Mouse (Mus musculus) megakaryocyte-erythroid progenitor cell, adult 5-6 weeks (primary cell): ENCODE measurements at regions not wholly inside any gene's neighbourhood (a gene's known extent, or its start where the extent isn't known, plus 50 kb on each side); places are given as distances from the start of the nearest gene placed in this dataset.

Source experiments
- ATAC-seq: replicated peaks from 2 replicates; pipeline ENCODE4 v1.8.0; 2016; ENCODE audit warnings: mild to moderate bottlenecking, inconsistent platforms; ENCODE audit not compliant: severe bottlenecking, poor library complexity, low FRiP score, low TSS enrichment

DNA sequence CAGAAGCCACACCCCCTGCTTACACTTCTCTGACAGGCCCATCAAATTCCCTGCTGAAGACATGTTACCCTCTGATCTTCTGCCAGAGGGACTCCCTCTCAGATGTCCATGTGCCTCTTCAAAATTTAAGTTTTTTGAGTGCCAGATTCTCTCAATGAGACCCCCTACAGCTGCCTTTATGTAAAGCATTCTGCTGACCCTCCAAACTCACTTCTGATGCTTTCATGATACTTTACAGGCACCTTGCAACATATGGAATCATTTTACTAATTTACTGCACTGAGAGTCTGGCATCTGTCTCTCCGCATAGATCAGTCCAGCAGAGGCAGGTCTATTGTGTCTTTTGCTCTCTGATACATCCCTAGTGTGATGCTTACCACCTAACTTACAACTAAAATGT, 601.4 kb upstream of the Camk1g start:
- ATAC-seq: no peak

DNA sequence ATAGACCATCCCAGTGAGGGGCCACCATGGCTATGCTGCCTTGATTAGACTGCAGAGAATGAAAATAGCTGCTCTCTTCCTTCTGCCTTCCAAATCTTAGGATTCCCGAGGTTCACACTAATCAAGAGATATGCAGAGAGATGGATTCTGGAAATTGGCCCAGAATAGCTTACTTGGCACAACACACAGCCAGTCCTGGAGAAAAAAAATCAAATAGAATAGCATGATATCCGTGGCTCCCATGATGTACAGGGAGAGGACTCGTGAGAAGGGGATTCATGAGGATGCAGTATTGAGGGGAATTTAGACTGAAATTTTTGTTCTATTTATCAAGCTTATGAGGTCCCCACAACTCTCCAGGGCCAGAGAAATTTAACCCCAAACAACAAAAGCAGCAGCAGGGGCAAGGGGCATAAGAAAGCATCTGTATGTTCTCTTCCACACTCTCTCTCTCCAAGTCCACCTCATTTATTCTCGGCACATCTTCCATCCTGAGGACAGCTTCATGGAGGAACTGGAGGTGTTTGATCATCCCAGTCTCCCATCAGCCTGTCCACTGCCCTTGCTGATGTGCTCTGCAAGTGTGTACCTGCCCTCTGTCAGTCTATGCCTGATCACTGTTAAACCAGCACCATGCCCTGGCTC, 599.3 kb upstream of the Camk1g start:
- no peak for ATAC-seq

DNA sequence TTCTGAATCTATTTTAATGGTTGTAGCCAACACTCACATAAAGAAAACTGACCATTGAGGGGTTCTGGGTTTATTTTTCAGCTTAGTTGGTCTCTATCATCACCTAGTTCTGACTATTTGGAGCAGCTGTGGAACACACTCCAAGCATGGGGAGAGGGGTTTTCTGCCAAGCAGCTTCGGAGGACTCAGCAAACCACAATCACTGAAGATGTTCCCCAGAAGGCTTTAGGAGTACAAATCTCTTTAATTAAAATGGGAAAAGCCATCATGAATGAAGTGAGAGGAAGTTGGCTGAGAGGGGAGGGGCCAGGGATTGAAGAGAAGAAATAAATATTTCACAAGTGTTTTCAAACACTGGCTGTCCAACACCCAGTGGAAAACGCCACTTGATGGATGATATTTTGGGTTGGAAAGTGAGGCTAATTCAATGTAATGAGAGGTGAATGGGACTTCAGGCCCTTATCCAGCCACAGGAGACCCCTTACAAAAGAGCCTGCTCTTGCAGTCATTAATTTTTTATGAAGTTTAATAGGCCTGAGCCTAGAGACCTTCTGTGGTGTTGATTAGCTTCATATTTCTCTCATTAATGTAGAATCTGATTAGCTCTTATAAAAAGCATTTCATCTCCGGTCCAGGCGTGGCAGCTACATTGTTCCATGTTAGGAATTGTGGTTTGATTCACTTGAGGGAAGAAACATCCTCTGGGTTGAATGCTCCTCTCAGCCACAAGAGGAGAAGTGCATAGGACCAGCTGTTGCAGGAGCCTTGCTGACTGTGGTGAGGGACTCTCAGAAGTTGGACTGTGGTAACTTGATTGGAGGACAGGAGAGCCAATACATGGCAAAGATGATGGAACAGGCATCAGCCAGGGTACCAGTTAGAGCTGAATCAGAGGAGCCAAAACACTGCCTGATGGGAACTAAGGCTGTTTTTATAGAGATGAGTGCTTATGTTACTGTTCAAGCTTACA, 598.1 kb upstream of the Camk1g start:
- ATAC-seq: no peak

DNA sequence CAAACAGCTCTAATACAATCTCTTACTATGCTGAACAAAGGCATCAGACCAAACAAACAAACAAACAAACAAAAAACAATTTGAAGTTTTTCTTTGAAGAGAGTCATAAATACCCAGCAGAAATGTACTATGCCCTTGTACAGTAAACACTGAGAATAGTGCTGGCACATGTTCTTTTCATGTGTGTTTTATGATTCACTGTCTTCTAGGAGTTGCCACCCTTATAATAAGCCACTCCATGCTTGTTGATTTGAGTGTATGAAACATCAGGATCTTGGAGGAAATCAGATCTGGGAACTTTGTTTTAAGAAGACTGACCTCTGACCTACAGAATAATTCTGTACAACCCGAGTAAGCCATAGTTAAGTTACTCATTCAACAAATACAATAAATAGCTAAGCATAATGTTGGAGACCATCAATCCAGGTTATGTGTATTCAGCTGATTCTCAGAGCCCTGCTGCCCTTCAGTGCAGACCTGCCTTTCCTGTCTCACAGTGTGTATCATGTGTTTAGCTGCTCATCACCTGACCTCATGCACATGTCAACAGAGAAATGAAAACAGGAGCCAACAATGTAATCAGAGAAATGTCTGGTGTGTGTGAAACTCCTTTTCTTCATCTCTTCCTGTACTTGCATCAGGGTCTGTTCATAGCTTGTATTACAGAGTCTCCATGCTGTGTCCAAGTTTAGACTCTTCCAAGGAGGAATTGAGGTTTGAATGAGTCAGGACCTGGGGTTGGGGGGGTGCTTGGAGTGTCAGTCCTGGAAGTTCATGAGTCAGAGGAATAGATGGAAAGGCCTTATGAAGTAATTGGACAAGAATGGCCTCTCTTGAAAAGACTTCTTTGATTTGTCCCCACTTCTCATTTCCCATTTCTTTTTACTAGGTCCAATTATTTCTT, 596.8 kb upstream of the Camk1g start:
- ATAC-seq: no peak

DNA sequence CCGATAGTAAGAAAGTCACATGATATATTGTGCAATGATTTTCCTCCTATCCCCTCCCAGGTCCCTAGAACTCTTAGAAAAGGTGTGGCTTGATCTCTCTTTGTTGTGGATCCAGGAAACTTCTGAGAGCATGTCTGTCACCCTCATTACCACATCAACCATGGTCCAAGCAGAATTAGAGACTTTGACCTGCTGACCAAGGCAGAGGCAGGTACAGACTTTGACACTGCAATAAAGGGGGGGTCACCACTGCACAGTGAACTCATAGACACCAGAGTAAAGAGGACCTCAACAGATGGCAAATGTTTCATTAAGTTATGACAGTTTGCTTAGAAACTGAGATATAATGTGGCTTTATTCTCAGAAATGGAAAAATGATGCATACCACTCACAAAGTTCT, 595.2 kb upstream of the Camk1g start:
- no peak for ATAC-seq

DNA sequence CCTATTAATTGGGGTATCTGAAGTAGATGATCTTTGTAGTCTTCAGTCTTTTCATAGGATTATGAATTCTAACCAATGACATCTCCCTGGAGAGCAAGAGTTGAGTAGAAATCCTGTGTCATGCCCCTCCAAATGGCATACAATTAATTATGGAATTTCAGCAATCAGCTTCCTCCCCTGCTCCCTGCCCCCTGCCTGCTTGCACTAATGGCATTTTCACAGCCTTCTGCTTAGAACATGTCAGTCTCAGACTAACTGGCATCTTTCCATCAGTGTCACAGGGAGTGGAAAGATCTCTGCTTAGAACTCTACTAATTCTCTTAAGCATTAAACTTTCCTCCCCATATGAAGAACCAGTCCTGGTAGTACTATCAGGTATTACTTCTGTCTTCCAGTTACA, 581.8 kb upstream of the Camk1g start:
- no peak for ATAC-seq

DNA sequence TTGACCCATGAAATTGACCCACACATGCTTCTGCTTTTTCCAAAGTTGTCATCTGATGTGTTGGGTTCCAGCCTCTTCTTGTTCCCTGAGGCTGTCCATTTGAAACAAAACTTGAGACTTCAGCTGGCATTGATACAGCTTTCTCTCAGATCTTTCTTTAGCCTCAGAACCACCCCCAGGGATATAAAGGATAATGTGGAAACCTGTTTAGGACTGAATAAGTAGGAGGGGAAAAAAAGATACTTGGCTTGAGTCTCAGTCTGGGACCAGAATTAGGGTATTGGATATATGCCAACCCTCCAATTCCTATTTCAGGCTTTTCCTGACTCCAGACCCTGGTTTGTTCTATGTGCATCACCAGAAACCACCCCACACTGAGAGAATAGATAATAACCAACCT, 579.7 kb upstream of the Camk1g start:
- no peak for ATAC-seq

DNA sequence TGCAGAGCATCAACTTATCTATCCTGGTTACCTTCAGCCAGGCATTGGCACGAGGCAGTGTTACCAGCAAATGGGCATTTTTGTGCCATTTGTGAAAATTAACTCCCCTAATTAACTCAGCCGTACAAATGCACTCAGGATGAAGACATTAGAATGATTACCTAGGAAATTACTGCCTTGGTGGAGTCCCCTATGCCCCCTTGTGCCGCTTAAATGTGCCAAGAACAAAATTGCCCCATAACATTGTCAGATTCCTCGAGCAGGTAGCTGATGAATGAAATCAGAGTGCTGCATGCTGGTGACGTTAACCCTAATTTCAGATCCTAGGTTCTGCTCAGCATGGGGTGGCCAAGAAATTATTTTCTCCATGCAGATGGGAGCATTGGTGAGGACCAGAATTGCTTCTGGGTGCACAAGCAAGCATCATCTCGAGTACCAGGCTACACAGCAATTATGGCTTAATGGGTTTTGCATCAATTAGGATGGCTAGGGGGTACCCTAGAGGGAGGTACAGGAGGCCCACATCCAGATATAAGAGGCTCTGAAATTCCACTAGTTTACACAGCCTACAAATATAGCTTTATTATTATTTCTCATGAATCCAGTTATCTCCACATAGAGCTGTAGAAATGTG, 577.0 kb upstream of the Camk1g start:
- no peak for ATAC-seq

DNA sequence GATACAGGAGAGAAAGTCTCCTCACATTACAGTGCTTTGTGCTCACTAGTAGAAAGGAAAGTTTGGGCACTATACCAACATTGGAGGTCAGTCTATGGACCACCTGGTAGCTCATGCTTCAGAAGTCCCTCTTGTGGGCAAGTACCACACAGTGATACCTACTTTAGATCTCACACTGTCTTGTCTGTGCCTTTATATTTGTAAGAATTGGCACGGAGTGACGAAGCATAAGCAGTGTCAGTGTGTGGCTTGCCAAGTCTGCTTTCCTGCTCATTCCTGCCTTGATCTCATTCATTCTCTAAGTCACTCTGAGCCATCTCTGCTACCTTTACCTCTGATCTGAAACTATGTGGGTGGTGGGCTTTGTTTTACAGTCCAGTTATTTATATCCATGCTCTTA, 565.9 kb upstream of the Camk1g start:
- no peak for ATAC-seq

DNA sequence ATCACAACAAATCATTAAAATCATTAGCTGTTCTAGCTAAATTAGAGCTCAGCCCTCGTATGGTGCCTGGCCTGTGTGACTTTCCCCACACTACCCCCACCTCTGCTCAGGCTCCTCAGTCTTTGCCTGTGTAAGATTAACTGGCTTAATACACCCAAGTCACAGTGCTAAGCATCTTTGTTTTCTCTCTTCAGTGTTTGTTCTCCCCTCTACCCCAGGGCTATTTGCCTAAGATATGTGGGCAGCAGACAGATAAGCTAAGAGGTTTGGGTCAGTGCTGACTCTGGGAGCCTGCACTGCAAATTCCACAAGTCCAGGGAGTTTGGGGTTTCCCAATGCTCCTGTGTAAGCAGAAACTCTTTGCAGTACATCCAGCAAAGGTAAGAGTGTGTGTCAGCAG, 564.2 kb upstream of the Camk1g start:
- ATAC-seq: no peak

DNA sequence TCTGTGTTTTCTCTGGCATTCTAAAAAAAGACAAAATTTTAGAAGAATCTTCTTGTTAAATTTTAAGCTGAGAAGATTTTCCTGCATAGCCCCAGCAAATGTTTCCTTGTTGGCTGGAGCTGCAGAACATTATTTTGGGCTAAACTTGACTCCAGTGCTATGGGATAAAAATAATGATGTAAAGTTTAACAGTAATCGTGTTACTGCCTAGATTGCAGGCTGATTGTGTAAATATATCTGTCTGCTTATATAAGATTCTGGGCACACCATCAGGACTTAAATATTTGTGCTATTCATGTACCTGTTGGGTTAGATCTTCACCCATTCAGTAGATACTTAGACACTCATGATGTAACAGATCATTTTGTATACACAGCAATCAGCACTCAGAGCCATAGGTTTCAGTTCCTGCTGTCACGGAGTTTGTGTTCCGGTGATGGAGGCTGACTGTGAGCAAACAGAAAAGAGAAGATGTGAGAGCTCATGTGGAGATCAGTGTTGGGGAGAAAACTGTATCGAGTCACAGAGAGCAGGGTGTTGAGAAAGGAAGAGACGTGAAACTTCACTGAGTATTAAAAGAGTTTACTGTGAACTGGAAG, 561.1 kb upstream of the Camk1g start:
- ATAC-seq: no peak

DNA sequence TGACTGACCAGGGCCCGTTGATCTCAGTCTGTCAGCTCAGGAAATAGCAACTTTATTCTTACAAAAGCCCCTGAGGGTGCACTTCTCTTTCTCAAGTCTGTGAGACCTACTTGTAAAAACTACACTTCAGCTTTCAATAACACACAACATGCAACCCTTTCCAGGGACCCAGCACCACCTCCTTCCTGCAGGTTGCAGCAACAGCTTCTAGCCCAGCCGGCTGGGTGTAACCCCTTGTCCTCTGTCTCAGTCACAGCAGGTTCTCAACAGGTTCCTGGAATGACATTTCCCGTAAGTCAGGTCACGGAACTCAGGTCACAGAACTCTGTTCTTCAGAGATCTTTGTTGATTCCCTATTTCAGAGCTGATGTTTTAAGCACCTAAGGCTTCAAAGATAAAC, 558.5 kb upstream of the Camk1g start:
- no peak for ATAC-seq

DNA sequence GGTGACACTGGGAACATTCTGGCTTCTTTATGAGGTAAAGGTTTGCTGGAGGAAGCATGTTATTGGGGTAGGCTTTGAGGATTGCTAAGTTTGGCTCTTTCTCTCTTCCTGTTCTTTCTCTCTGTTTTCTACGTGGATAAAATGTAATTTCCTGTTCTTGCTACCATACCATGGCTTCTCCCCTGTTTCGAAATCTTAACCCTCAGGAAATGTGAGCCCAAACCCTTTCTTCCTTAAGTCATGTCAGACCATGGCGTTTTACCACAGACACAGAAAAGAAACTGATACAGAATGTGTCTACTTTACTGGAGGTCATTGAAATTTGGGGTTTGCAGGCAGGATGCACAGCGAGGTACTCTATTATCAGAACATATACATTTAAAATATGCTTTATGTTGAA, 552.7 kb upstream of the Camk1g start:
- ATAC-seq: no peak

DNA sequence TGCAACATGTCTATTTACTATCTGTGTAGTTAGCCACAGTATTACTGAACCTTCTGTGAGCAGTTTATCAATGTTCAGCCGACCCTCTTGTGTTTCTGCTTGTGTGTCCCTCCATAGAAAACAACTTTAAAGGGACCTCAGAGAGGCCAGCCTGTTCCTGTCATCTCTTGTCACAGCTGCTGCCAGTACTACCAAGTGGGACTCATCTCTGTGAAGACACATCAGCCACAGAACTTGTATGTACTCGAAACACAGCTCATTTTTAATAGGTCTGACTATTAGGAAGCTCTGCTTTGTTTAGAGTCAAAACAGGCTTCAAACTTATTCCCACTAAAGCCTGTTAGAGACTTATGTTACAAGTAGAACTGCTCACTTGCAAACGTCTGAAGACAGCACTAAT, 549.1 kb upstream of the Camk1g start:
- ATAC-seq: no peak

DNA sequence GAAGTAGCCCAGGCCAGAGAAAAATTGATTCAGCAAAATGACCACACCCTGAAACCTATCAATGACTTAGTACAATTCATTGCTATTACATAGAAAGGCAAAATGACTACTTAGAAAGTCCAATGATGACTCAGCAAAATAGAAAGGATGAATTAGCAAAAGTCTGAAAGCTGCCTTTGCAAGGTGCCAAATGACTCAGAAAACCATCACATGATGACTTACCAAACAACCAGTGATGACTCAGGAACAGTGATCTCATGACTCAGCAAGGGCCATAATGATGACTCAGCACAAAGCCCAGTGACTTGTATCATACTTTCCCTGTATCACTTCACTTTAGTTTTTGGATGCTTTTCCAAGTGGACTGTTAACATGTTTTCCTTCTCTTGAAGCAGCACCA, 535.6 kb upstream of the Camk1g start:
- ATAC-seq: no peak

DNA sequence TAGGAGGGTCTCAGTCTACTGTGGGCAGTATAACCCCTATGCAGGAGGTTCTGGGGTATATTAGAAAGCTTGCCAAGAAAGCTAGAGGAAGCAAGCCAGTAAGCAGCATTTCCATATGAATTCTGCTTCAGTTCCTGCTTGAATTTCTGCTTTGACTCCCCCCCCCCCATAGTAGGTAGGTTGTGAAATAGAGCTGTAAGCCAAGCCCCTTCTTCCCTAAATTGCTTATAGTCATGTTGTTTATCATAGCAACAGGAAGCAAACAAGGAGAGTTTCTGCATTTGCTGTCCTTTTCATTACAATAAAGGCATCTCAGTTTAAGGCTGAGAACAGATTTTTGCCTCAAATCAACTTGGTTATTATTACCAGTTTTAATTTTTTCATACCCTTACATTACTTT, 524.0 kb upstream of the Camk1g start:
- ATAC-seq: no peak

DNA sequence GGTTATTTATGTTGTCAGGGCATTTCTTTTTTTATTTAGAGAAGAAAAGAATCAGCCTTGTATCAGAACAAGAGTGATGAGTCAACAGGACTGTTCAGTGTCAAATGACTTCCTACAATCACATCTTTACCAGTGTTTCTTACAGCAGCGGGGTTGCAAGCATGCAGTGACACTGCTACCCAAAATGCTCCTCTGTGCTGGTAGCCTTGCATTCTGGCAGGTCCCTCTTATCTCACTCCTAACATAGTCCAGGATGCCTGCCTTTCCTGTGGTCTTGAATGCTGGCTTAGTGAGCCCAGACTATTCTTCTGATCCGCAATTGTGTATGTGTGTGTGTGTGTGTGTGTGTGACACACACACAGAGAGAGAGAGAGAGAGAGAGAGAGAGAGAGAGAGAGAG, 506.4 kb upstream of the Camk1g start:
- ATAC-seq: no peak

DNA sequence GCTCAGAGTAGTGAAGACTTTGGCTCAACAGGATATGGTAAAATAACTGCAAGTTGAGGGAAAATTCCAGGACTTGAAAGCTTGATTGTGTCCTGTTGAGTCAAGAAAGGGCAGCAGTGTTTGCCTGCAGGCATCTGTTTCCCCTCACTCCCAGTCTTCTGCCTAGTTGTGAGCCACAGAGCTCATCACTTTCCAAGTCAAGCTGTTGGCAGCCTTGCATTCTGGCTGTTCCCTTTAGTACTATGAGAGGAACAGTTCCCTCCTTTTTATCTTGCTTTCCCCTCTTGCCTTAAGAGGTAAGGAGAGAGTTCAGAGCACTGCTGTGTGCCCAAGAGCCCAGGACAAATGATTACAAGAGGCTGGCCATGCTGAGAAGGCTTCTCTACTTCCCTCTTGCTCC, 506.0 kb upstream of the Camk1g start:
- ATAC-seq: no peak

DNA sequence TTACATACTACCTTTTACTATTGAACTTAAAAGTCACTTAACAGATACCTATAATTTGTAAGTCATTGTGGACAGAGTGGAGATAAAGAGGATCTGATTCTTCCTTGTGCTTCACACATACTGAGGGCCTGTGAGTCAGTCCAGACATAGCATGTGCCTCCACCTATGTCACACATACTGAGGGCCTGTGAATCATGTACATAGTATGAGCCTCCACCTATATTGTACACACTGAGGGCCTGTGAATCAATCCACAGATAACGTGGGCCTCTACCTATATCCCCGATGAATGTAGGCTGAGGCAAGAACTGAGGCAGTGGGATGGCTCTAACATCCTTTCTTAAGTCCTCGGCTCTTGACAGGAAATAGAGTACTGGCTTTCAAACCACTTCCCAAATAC, 505.2 kb upstream of the Camk1g start:
- ATAC-seq: no peak
